Mouse (Mus musculus): ENCODE measurements around the gene Slc26a6. TPM values are rescaled to one million over a fixed set of nuclear protein-coding genes. Genes with fewer than 3 reads are reported as not detected.
A peak's percentile ranks its signal among the peaks of the same experiment; 100 is the strongest.

The Slc26a6 gene
- polyA plus RNA-seq, 1 experiment, result 33.9 TPM

- Histone ChIP-seq H3K4me1 (ENCODE audit: control insufficient read depth, insufficient read depth, low read length) (no peaks in the 10 kb centered on the region; the same call in 1 of the 2 replicates), H3K36me3 (ENCODE audit: control insufficient read depth, insufficient read depth, low read length) (0 out of 2 replicates have a peak, but pooled peaks cover 1% of the 10 kb centered on the region), H3K4me3 (ENCODE audit: insufficient read depth, low read depth, low read length) (no peak overlapping the region), H3K27ac (ENCODE audit: insufficient read depth, low read depth, low read length) (no peak overlapping the region), H3K27me3 (replicated peaks; ENCODE audit: control insufficient read depth, insufficient read depth, low read length) (no peaks in the 10 kb centered on the region)
- 66% methylated on average over 6 of the region's 6 CpGs for WGBS
- no peak for DNase-seq
- TF ChIP-seq CTCF (conservative IDR thresholded peaks at IDR 0.05; ENCODE audit: insufficient read depth, insufficient read length, low read depth, low read length) (no peak), POLR2A (IDR thresholded peaks at IDR 0.05; ENCODE audit: low read depth, low read length) (no peak)
These were observed 43.4 kb upstream of the Slc26a6 start for GRCm38 (mm10) chr9:108809723-108810122.

- no peaks in the 10 kb centered on the region for H3K27me3 ChIP-seq (replicated peaks; ENCODE audit: control insufficient read depth, insufficient read depth, low read length)
These were observed 42.6 kb upstream of the Slc26a6 start for GRCm38 (mm10) chr9:108810516-108810915.

GRCm38 (mm10) chr9:108815557-108815956, 37.5 kb upstream of the Slc26a6 start:
- WGBS, result 77% methylated on average over 7 of the region's 7 CpGs
- H3K4me1 ChIP-seq (ENCODE audit: control insufficient read depth, insufficient read depth, low read length), result no peaks in the 10 kb centered on the region
- no peaks in the 10 kb centered on the region for H3K36me3 ChIP-seq (ENCODE audit: control insufficient read depth, insufficient read depth, low read length)
- H3K4me3 ChIP-seq (ENCODE audit: insufficient read depth, low read depth, low read length), result no peak overlapping the region
- no peak for DNase-seq
- TF ChIP-seq POLR2A (IDR thresholded peaks at IDR 0.05; ENCODE audit: low read depth, low read length) (no peak), CTCF (conservative IDR thresholded peaks at IDR 0.05; ENCODE audit: insufficient read depth, insufficient read length, low read depth, low read length) (no peak)
- no peaks in the 10 kb centered on the region for H3K27me3 ChIP-seq (replicated peaks; ENCODE audit: control insufficient read depth, insufficient read depth, low read length)
- no peak overlapping the region for H3K27ac ChIP-seq (ENCODE audit: insufficient read depth, low read depth, low read length)

More at GRCm38 (mm10) chr9:108810516-108810915, 42.6 kb upstream of the Slc26a6 start:
- 0 out of 2 replicates have a peak, but pooled peaks cover 1% of the 10 kb centered on the region for H3K36me3 ChIP-seq (ENCODE audit: control insufficient read depth, insufficient read depth, low read length)
- no peak overlapping the region for H3K4me3 ChIP-seq (ENCODE audit: insufficient read depth, low read depth, low read length)
- TF ChIP-seq CTCF (conservative IDR thresholded peaks at IDR 0.05; ENCODE audit: insufficient read depth, insufficient read length, low read depth, low read length), result no peak
- no peak for TF ChIP-seq POLR2A (IDR thresholded peaks at IDR 0.05; ENCODE audit: low read depth, low read length)
- no peaks in the 10 kb centered on the region; the same call in 1 of the 2 replicates for H3K4me1 ChIP-seq (ENCODE audit: control insufficient read depth, insufficient read depth, low read length)
- peak; percentile 41 for DNase-seq
- WGBS, result 72% methylated on average over 5 of the region's 5 CpGs
- no peak overlapping the region for H3K27ac ChIP-seq (ENCODE audit: insufficient read depth, low read depth, low read length)

GRCm38 (mm10) chr9:108819495-108819894, 33.6 kb upstream of the Slc26a6 start:
- Histone ChIP-seq H3K36me3 (ENCODE audit: control insufficient read depth, insufficient read depth, low read length) (no peaks in the 10 kb centered on the region), H3K4me1 (ENCODE audit: control insufficient read depth, insufficient read depth, low read length) (no peaks in the 10 kb centered on the region)
- WGBS, result 63% methylated on average over 3 of the region's 3 CpGs

GRCm38 (mm10) chr9:108820077-108820476, 33.0 kb upstream of the Slc26a6 start:
- H3K4me3 ChIP-seq (ENCODE audit: insufficient read depth, low read depth, low read length), result no peak overlapping the region
- H3K27ac ChIP-seq (ENCODE audit: insufficient read depth, low read depth, low read length), result no peak overlapping the region
- whole genome bisulfite sequencing, result 57% methylated on average over 5 of the region's 5 CpGs
- no peak for TF ChIP-seq CTCF (conservative IDR thresholded peaks at IDR 0.05; ENCODE audit: insufficient read depth, insufficient read length, low read depth, low read length)
- no peak for TF ChIP-seq POLR2A (IDR thresholded peaks at IDR 0.05; ENCODE audit: low read depth, low read length)
- H3K4me1 ChIP-seq (ENCODE audit: control insufficient read depth, insufficient read depth, low read length), result no peaks in the 10 kb centered on the region
- H3K36me3 ChIP-seq (ENCODE audit: control insufficient read depth, insufficient read depth, low read length), result no peaks in the 10 kb centered on the region
- no peaks in the 10 kb centered on the region for H3K27me3 ChIP-seq (replicated peaks; ENCODE audit: control insufficient read depth, insufficient read depth, low read length)
- no peak for DNase-seq

More at GRCm38 (mm10) chr9:108819495-108819894, 33.6 kb upstream of the Slc26a6 start:
- Histone ChIP-seq H3K27me3 (replicated peaks; ENCODE audit: control insufficient read depth, insufficient read depth, low read length) (no peaks in the 10 kb centered on the region), H3K27ac (ENCODE audit: insufficient read depth, low read depth, low read length) (no peak overlapping the region), H3K4me3 (ENCODE audit: insufficient read depth, low read depth, low read length) (no peak overlapping the region)
- TF ChIP-seq CTCF (conservative IDR thresholded peaks at IDR 0.05; ENCODE audit: insufficient read depth, insufficient read length, low read depth, low read length) (peak; percentile 85), POLR2A (IDR thresholded peaks at IDR 0.05; ENCODE audit: low read depth, low read length) (no peak)
- peak; percentile 70 for DNase-seq

GRCm38 (mm10) chr9:108824144-108824685, 28.9 kb upstream of the Slc26a6 start:
- Histone ChIP-seq H3K4me3 (ENCODE audit: insufficient read depth, low read depth, low read length) (no peak overlapping the region), H3K4me1 (ENCODE audit: control insufficient read depth, insufficient read depth, low read length) (no peaks in the 10 kb centered on the region), H3K27me3 (replicated peaks; ENCODE audit: control insufficient read depth, insufficient read depth, low read length) (peaks cover 4% of the 10 kb centered on the region; the same call in 1 of the 2 replicates), H3K36me3 (ENCODE audit: control insufficient read depth, insufficient read depth, low read length) (no peaks in the 10 kb centered on the region), H3K27ac (ENCODE audit: insufficient read depth, low read depth, low read length) (no peak overlapping the region)
- DNase-seq, result no peak
- 5% methylated on average over 25 of the region's 25 CpGs for WGBS
- TF ChIP-seq POLR2A (IDR thresholded peaks at IDR 0.05; ENCODE audit: low read depth, low read length) (no peak), CTCF (conservative IDR thresholded peaks at IDR 0.05; ENCODE audit: insufficient read depth, insufficient read length, low read depth, low read length) (no peak)

GRCm38 (mm10) chr9:108824755-108825413, 28.2 kb upstream of the Slc26a6 start:
- no peaks in the 10 kb centered on the region for H3K4me1 ChIP-seq (ENCODE audit: control insufficient read depth, insufficient read depth, low read length)
- TF ChIP-seq POLR2A (IDR thresholded peaks at IDR 0.05; ENCODE audit: low read depth, low read length) (no peak), CTCF (conservative IDR thresholded peaks at IDR 0.05; ENCODE audit: insufficient read depth, insufficient read length, low read depth, low read length) (no peak)
- H3K27ac ChIP-seq (ENCODE audit: insufficient read depth, low read depth, low read length), result no peak overlapping the region
- H3K4me3 ChIP-seq (ENCODE audit: insufficient read depth, low read depth, low read length), result no peak overlapping the region
- peaks cover 4% of the 10 kb centered on the region; the same call in 1 of the 2 replicates for H3K27me3 ChIP-seq (replicated peaks; ENCODE audit: control insufficient read depth, insufficient read depth, low read length)
- H3K36me3 ChIP-seq (ENCODE audit: control insufficient read depth, insufficient read depth, low read length), result no peaks in the 10 kb centered on the region
- DNase-seq, result no peak
- 3% methylated on average over 31 of the region's 31 CpGs for WGBS
